Mouse (Mus musculus) neural tube, postnatal 0 days (tissue): ENCODE measurements around the gene Fau. TPM values are rescaled to one million over a fixed set of nuclear protein-coding genes. Genes with fewer than 3 reads are reported as not detected.

Source experiments
- microRNA-seq: library from miRNA; unstranded; fragments of <30 nt; microRNA quantifications from one replicate; pipeline ENCODE4, GENCODE M21; 2016
- polyA plus RNA-seq: library from polyadenylated mRNA; unstranded; fragments of >200 nt; fragmentation: Nextera tagmentation; extraction: Ambion mirVana; gene quantifications from 2 replicates; pipeline ENCODE4 v1.2.1, GENCODE M21; 2015

Fau gene
- 603 and 680 TPM in 2 replicates for polyA plus RNA-seq

GRCm38 (mm10) chr19:6057313-6058096 lies at the start of gene Fau, which contains the start of gene Mrpl49:
Gene Fau, plus strand, starts transcription at chr19:6057844.
Gene Mrpl49, minus strand, starts transcription at chr19:6057785.

GRCm38 (mm10) chr19:6015511-6016315 lies 41.9 kb upstream of the Fau start, which contains the start of gene Capn1:
Gene Capn1, minus strand, starts transcription at chr19:6015897.

GRCm38 (mm10) chr19:6046294-6047153 lies 11.1 kb upstream of the Fau start, which contains the start of gene Syvn1:
Gene Syvn1, plus strand, starts transcription at chr19:6046576.

GRCm38 (mm10) chr19:6061021-6061533 lies 3.4 kb downstream of the Fau start, which contains the start of gene Znhit2:
Gene Znhit2, plus strand, starts transcription at chr19:6061192.

GRCm38 (mm10) chr19:6067724-6068415 lies 10.2 kb downstream of the Fau start, which contains the start of gene Tm7sf2:
Gene Tm7sf2, minus strand, starts transcription at chr19:6068373.

GRCm38 (mm10) chr19:6076564-6077393 lies 19.1 kb downstream of the Fau start, which contains the start of gene Vps51:
Gene Vps51, minus strand, starts transcription at chr19:6077231.

GRCm38 (mm10) chr19:6079983-6080480 lies 22.4 kb downstream of the Fau start, which contains the start of gene Tmem262:
Gene Tmem262, plus strand, starts transcription at chr19:6080033.

GRCm38 (mm10) chr19:6082156-6082555 lies 24.5 kb downstream of the Fau start, which contains the start of gene Gm28374:
Gene Gm28374, minus strand, starts transcription at chr19:6082256.

GRCm38 (mm10) chr19:6084478-6085248 lies 27.0 kb downstream of the Fau start, which contains the start of the genes Zfpl1 and Cdca5:
Gene Zfpl1, minus strand, starts transcription at chr19:6084956.
Gene Cdca5, plus strand, starts transcription at chr19:6084983.

GRCm38 (mm10) chr19:6094119-6094518 lies 36.5 kb downstream of the Fau start, which contains the start of gene AC131692.1:
Gene AC131692.1, plus strand, starts transcription at chr19:6094419.

GRCm38 (mm10) chr19:6105586-6105985 lies 47.9 kb downstream of the Fau start, which contains the start of gene Naaladl1:
Gene Naaladl1, plus strand, starts transcription at chr19:6105782.

Small RNA genes lying within 50 kb of the gene (microRNA-seq; reads per million reads assigned to microRNA genes)
- gene Mir6988, result 2.3 reads per million

Other genes starting within 250 kb of the Fau start
- gene Frmd8, start 182.6 kb upstream of the Fau start, polyA plus RNA-seq, result 12.2 and 12.5 TPM in 2 replicates
- 2.9 TPM in 2 replicates for gene Slc25a45, start 180.0 kb upstream of the Fau start, polyA plus RNA-seq
- 6.3 and 8.0 TPM in 2 replicates for gene Tigd3, start 163.7 kb upstream of the Fau start, polyA plus RNA-seq
- gene Dpf2, start 144.8 kb upstream of the Fau start, polyA plus RNA-seq, result 49.1 and 55.8 TPM in 2 replicates
- 18.7 and 21.8 TPM in 2 replicates for gene Cdc42ep2, start 133.0 kb upstream of the Fau start, polyA plus RNA-seq
- gene Pola2, start 93.6 kb upstream of the Fau start, polyA plus RNA-seq, result 15.5 and 17.6 TPM in 2 replicates
- gene Slc22a20, start 71.7 kb upstream of the Fau start, polyA plus RNA-seq, result not detected in 2 replicates
- 5.2 and 5.8 TPM in 2 replicates for gene Capn1, start 41.9 kb upstream of the Fau start, polyA plus RNA-seq
- gene Syvn1, start 11.3 kb upstream of the Fau start, polyA plus RNA-seq, result 28.0 and 31.6 TPM in 2 replicates
- 51.3 and 60.2 TPM in 2 replicates for gene Mrpl49, start 59 bp upstream of the Fau start, polyA plus RNA-seq
- gene Znhit2, start 3.3 kb downstream of the Fau start, polyA plus RNA-seq, result 44.4 and 45.4 TPM in 2 replicates
- 53.5 and 57.5 TPM in 2 replicates for gene Tm7sf2, start 10.5 kb downstream of the Fau start, polyA plus RNA-seq
- 76.7 and 77.3 TPM in 2 replicates for gene Vps51, start 19.4 kb downstream of the Fau start, polyA plus RNA-seq
- not detected in 2 replicates for gene Tmem262, start 22.2 kb downstream of the Fau start, polyA plus RNA-seq
- 0.75 TPM in 1 of 2 replicates, not detected in the other for gene Gm28374, start 24.4 kb downstream of the Fau start, polyA plus RNA-seq
- gene Zfpl1, start 27.1 kb downstream of the Fau start, polyA plus RNA-seq, result 75.3 and 75.4 TPM in 2 replicates
- 2.8 and 3.1 TPM in 2 replicates for gene Cdca5, start 27.1 kb downstream of the Fau start, polyA plus RNA-seq
- gene AC131692.1, start 36.6 kb downstream of the Fau start, polyA plus RNA-seq, result not detected in 2 replicates
- gene Naaladl1, start 47.9 kb downstream of the Fau start, polyA plus RNA-seq, result 0.27 TPM in 2 replicates
- 53.9 and 58.0 TPM in 2 replicates for gene Sac3d1, start 60.8 kb downstream of the Fau start, polyA plus RNA-seq
- 51.8 and 61.0 TPM in 2 replicates for gene Snx15, start 70.5 kb downstream of the Fau start, polyA plus RNA-seq
- 0.18 TPM in 1 of 2 replicates, not detected in the other for gene Batf2, start 83.1 kb downstream of the Fau start, polyA plus RNA-seq
- 163 TPM in 2 replicates for gene Arl2, start 83.7 kb downstream of the Fau start, polyA plus RNA-seq
- not detected in 2 replicates for gene Majin, start 126.5 kb downstream of the Fau start, polyA plus RNA-seq
- 0.67 and 0.69 TPM in 2 replicates for gene Gpha2, start 168.5 kb downstream of the Fau start, polyA plus RNA-seq
- gene Ppp2r5b, start 178.0 kb downstream of the Fau start, polyA plus RNA-seq, result 150 and 175 TPM in 2 replicates
- gene Atg2a, start 183.8 kb downstream of the Fau start, polyA plus RNA-seq, result 8.0 and 12.7 TPM in 2 replicates
- 66.0 and 70.7 TPM in 2 replicates for gene Ehd1, start 218.9 kb downstream of the Fau start, polyA plus RNA-seq
- gene Cdc42bpg, start 248.6 kb downstream of the Fau start, polyA plus RNA-seq, result 0.28 and 0.34 TPM in 2 replicates